Mouse (Mus musculus) megakaryocyte, embryonic 14.5 days (primary cell): ENCODE results near the gene Fbxl17. TPM values are rescaled to one million over a fixed set of nuclear protein-coding genes. Genes with fewer than 3 reads are reported as not detected.

ENCODE experiments used
- H3K27me3 ChIP-seq: replicated peaks from 2 replicates; pipeline ENCODE3; 2012; ENCODE audit warnings: inconsistent platforms
- H3K36me3 ChIP-seq: replicated peaks from 2 replicates; pipeline ENCODE3; 2012; ENCODE audit warnings: low read length, inconsistent platforms, mixed read lengths
- H3K4me1 ChIP-seq: 2 replicates; pipeline ENCODE4 v1.6.1; 2012; ENCODE audit warnings: inconsistent platforms
- H3K4me3 ChIP-seq: replicated peaks from 2 replicates; pipeline ENCODE3; 2012; ENCODE audit warnings: moderate library complexity, mild to moderate bottlenecking, inconsistent platforms
- H3K9me3 ChIP-seq: 2 replicates; pipeline ENCODE4 v1.6.1; 2012; ENCODE audit warnings: inconsistent platforms
- FLI1 ChIP-seq: IDR thresholded peaks from 2 replicates; pipeline ENCODE4 v1.6.1; 2012; ENCODE audit warnings: low read length, inconsistent platforms, mixed read lengths
- GATA1 ChIP-seq: IDR thresholded peaks from 3 replicates; pipeline ENCODE4 v1.6.1; 2012; ENCODE audit warnings: mixed read lengths, low read length, inconsistent platforms, borderline replicate concordance
- polyA plus RNA-seq: library from polyadenylated mRNA; stranded (reverse); fragments of >175 nt; gene quantifications from 2 replicates; pipeline ENCODE4 v1.2.3, GENCODE M21; 2012; ENCODE audit warnings: low replicate concordance; ENCODE audit not compliant: insufficient read depth

Gene Fbxl17
- polyA plus RNA-seq, 1 experiment: 9.0 TPM

DNA sequence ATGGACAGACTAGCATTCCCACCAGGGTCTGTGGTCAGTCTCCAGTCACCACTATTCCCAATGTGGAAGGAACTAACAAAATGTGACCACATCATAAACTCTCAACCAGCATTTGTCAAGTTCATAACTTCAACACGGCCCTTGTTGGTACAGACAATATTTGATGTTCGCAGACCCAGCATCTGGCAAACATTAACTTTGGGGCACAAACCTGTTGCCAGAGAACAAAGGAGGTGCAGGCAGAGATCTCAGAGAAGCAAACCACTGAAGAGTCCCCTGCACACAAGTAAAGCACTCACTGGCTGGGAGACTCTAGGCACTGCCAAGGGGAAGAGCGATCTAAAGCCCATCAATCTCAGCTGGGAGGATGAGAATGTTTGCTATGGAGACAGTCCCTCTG lies 204.9 kb downstream of the Fbxl17 start:
- no peak overlapping the region for H3K4me3 ChIP-seq
- no peaks in the 10 kb centered on the region for H3K27me3 ChIP-seq
- peaks cover 12% of the 10 kb centered on the region for H3K9me3 ChIP-seq
- H3K36me3 ChIP-seq: no peaks in the 10 kb centered on the region
- TF ChIP-seq FLI1 (no peak), GATA1 (no peak)
- no peaks in the 10 kb centered on the region for H3K4me1 ChIP-seq

GRCm38 (mm10) chr17:63293979-63294378 lies 205.8 kb downstream of the Fbxl17 start:
- no peaks in the 10 kb centered on the region for H3K36me3 ChIP-seq
- no peaks in the 10 kb centered on the region; the same call in 1 of the 2 replicates for H3K4me1 ChIP-seq
- TF ChIP-seq FLI1 (no peak), GATA1 (no peak)
- H3K4me3 ChIP-seq: no peak overlapping the region
- peaks cover 9% of the 10 kb centered on the region for H3K9me3 ChIP-seq
- H3K27me3 ChIP-seq: no peaks in the 10 kb centered on the region

DNA sequence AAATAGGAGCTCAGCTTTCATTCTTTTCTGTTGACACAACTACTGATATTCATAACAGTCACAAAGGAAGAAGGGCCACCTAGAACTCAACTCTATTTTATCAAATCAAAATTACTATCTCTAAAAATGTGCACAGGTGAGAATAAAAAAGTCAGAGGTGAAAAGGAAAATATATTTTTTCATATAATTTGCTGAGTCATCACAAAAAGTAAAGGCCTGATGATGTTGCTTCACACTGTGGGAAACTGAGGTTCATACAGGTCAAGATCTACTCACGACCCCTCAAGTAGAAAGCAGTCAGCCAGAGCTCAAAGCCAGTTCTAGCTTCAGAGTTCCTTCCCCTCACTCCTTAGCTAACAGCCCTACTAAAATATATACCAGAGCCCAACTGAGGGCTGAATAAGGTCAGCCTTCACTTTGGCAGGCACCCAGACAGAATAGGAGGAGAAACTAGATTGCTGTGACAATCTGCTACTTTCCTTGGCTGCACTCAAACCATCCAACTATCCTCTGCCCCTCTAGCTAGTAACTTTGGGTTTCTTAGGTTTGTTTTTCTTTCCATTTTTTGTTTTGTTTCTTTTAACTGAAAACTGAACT lies 210.4 kb downstream of the Fbxl17 start:
- H3K36me3 ChIP-seq: no peaks in the 10 kb centered on the region
- H3K4me3 ChIP-seq: no peak overlapping the region
- no peak for TF ChIP-seq FLI1
- TF ChIP-seq GATA1: no peak
- no peaks in the 10 kb centered on the region for H3K27me3 ChIP-seq
- H3K4me1 ChIP-seq: peaks cover 14% of the 10 kb centered on the region
- H3K9me3 ChIP-seq: no peaks in the 10 kb centered on the region

DNA sequence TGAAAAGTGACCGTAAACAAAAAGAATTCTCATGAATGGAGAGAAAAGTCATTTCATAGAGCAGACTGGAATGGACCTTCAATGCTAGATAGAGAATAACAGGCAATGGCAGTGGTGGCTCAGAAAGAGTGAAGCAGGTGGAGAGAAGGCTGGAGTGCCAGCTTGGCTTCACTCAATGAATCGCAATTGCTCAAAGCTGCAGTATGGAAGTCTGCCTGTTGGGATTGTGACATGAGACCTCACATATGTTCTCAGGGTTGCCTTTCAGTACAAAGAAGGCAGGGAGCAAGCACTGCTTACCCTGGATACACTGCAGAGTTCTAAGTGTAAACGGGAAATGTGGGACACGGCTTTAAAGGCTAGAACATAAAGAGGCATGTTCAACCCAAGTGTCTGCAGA lies 211.0 kb downstream of the Fbxl17 start:
- no peak for TF ChIP-seq FLI1
- no peak for TF ChIP-seq GATA1
- Histone ChIP-seq H3K27me3 (no peaks in the 10 kb centered on the region), H3K9me3 (no peaks in the 10 kb centered on the region), H3K4me1 (peaks cover 18% of the 10 kb centered on the region), H3K36me3 (no peaks in the 10 kb centered on the region), H3K4me3 (no peak overlapping the region)

DNA sequence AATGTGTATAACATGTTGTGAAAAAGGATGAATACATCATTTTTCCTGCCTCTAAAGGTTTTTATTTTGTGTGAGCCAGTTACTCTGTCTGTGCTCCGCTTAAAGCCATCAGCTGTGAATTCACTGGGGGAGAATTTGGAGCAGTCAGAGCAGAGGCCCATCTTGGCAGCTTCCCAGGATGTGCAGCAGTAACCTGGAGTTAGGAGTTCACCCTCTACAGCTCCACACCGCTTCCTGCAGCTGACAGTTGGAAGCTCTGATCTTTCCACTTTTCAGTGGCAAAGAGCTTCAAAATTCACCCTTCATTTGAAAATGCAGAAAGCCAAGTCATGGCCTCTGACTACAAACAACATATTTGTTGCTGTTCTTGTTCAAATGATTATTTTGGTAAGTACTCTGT lies 212.4 kb downstream of the Fbxl17 start:
- Histone ChIP-seq H3K4me1 (peaks cover 18% of the 10 kb centered on the region), H3K27me3 (no peaks in the 10 kb centered on the region), H3K4me3 (no peak overlapping the region), H3K9me3 (no peaks in the 10 kb centered on the region), H3K36me3 (no peaks in the 10 kb centered on the region)
- TF ChIP-seq GATA1: no peak
- no peak for TF ChIP-seq FLI1

- TF ChIP-seq GATA1 (no peak), FLI1 (no peak)
- no peaks in the 10 kb centered on the region for H3K36me3 ChIP-seq
- no peaks in the 10 kb centered on the region for H3K9me3 ChIP-seq
- peaks cover 18% of the 10 kb centered on the region for H3K4me1 ChIP-seq
- no peak overlapping the region for H3K4me3 ChIP-seq
- H3K27me3 ChIP-seq: no peaks in the 10 kb centered on the region
These were observed 214.4 kb downstream of the Fbxl17 start for GRCm38 (mm10) chr17:63285265-63285939.

DNA sequence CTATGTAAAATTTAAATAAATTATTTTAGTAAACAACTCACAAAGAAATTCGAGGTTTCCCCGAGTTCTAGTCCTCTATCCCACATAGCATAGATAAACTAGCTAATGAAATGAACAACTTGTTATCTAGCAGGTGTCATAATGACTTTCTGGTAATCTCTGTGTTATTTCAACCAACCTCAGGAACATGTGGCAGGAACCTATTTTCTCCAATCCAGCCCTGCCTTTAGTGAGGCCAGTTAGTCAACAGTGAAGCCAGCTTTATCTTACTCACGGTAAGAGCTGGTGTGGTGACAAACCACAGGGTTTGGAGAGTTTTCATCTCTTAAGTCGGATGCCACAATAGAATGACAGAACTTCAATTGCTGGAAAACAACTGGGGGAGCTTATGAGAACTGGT lies 215.7 kb downstream of the Fbxl17 start:
- Histone ChIP-seq H3K4me1 (peaks cover 18% of the 10 kb centered on the region), H3K36me3 (no peaks in the 10 kb centered on the region), H3K27me3 (no peaks in the 10 kb centered on the region), H3K9me3 (no peaks in the 10 kb centered on the region), H3K4me3 (no peak overlapping the region)
- TF ChIP-seq GATA1: no peak
- TF ChIP-seq FLI1: no peak

- Histone ChIP-seq H3K9me3 (no peaks in the 10 kb centered on the region), H3K4me1 (peaks cover 7% of the 10 kb centered on the region), H3K36me3 (no peaks in the 10 kb centered on the region), H3K27me3 (no peaks in the 10 kb centered on the region), H3K4me3 (no peak overlapping the region)
- TF ChIP-seq FLI1: no peak
- no peak for TF ChIP-seq GATA1
These were observed 217.8 kb downstream of the Fbxl17 start for GRCm38 (mm10) chr17:63282004-63282403.

DNA sequence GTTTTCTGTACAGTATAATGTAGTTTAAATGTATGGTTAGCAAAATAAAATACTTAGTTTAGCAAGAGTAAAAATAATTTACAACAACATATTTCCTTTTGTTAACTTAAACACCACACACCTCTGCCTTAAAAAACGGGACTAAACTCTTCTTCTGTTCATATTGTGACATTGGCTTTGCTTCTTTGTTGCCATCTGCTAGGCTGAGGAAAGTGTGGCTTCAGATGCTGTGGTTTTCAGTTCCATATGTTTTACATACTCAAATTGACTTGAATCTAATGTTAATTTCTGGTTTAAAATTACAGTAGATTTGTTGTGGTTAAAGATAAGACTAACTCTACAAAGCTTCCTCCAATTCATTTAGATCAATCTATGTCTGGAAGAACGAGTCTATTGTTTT lies 218.8 kb downstream of the Fbxl17 start:
- no peaks in the 10 kb centered on the region for H3K9me3 ChIP-seq
- H3K4me3 ChIP-seq: no peak overlapping the region
- no peak for TF ChIP-seq GATA1
- TF ChIP-seq FLI1: no peak
- no peaks in the 10 kb centered on the region for H3K36me3 ChIP-seq
- no peaks in the 10 kb centered on the region for H3K27me3 ChIP-seq
- peaks cover 7% of the 10 kb centered on the region for H3K4me1 ChIP-seq

- Histone ChIP-seq H3K4me3 (no peak overlapping the region), H3K9me3 (no peaks in the 10 kb centered on the region), H3K4me1 (peaks cover 2% of the 10 kb centered on the region), H3K36me3 (no peaks in the 10 kb centered on the region), H3K27me3 (no peaks in the 10 kb centered on the region)
- TF ChIP-seq FLI1 (no peak), GATA1 (no peak)
These were observed 220.7 kb downstream of the Fbxl17 start for GRCm38 (mm10) chr17:63279144-63279543.
